7 mouse cellular contexts compared by ENCODE assay signal in the genomic region with DNA sequence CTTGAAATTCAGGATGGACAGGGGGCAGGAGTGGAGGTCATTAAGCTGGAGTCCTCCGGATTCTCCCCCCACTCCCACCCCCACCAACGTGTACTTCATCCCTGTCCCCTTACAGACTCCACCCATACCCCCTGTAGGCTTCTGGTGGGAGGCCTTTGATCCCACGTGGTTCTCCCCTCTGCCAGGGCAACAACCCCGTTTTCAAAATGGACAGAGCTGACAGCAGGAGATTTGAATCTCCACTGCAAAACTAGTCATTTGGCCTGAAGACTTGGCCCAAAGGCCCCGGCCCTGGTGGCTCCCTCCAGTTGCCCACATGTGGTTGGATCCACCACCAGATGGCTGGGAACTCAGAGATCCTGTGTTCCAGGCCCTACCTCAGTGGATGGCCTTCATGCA. TPM values are rescaled to one million over a fixed set of nuclear protein-coding genes. Genes with fewer than 3 reads are reported as not detected.
DNase-seq lines count a peak whose midpoint lies in the region; ATAC-seq and TF ChIP-seq lines count a peak whose summit lies in the region.

No protein-coding gene starts in this region.

- no peak for TF ChIP-seq CTCF in layer of hippocampus, adult 2 months (conservative IDR thresholded peaks at IDR 0.05)
- no peak for TF ChIP-seq CTCF in embryonic fibroblast, embryonic 13.5 days (IDR thresholded peaks at IDR 0.05; ENCODE audit: borderline replicate concordance, insufficient read depth, low read length)
- TF ChIP-seq CTCF in liver, embryonic 14.5 days (IDR thresholded peaks at IDR 0.05; ENCODE audit: low read depth), result no peak

- TF ChIP-seq EP300 in liver, embryonic 14.5 days (IDR thresholded peaks at IDR 0.05; ENCODE audit: low read depth), result no peak

- DNase-seq in layer of hippocampus, adult 2 months (ENCODE audit: low spot score in 2 of 2), result no peak
- no peak for DNase-seq in layer of hippocampus, postnatal 36 days
- DNase-seq in adipocyte (ENCODE audit: low spot score), result peak; percentile 20
- no peak for DNase-seq in liver, embryonic 14.5 days (ENCODE audit: low read depth in 3 of 3, low spot score in 3 of 3)
- no peak for DNase-seq in urinary bladder, postnatal 36 days (ENCODE audit: low spot score in 2 of 2)
- no peak for DNase-seq in right cerebral cortex, postnatal 10 days (ENCODE audit: low spot score in 2 of 2)

- WGBS in liver, embryonic 14.5 days (ENCODE audit: insufficient replicate concordance), result 8% methylated on average over 5 of the region's 5 CpGs

- peak overlapping the region; percentile 97 for H3K4me2 ChIP-seq in liver, embryonic 14.5 days (ENCODE audit: low read depth)

- H3K27me3 ChIP-seq in liver, embryonic 14.5 days (ENCODE audit: control insufficient read depth, insufficient read depth, low read length), result no peaks in the 10 kb centered on the region

- peak overlapping the region; percentile 71 for H3K4me3 ChIP-seq in layer of hippocampus, adult 2 months
- H3K4me3 ChIP-seq in embryonic fibroblast, embryonic 13.5 days (ENCODE audit: insufficient read depth, low read length), result peak overlapping the region; percentile 91
- H3K4me3 ChIP-seq in liver, embryonic 14.5 days (ENCODE audit: insufficient read depth in 1 of 2, low read depth in 2 of 2, low read length in 2 of 2), result no peak overlapping the region

- peak overlapping the region; percentile 31 for H3K9ac ChIP-seq in liver, embryonic 14.5 days (replicated peaks)

- peaks cover 9% of the 10 kb centered on the region; the same call in 1 of the 2 replicates for H3K4me1 ChIP-seq in embryonic fibroblast, embryonic 13.5 days (ENCODE audit: control insufficient read depth, insufficient read depth, low read length)
- H3K4me1 ChIP-seq in liver, embryonic 14.5 days (replicated peaks; ENCODE audit: control insufficient read depth in 2 of 2, insufficient read depth in 2 of 2, low read length in 1 of 2), result peaks cover 12 to 20% of the 10 kb centered on the region in 2 experiments

- H3K9me3 ChIP-seq in liver, embryonic 14.5 days (ENCODE audit: control insufficient read depth, low read length), result no peaks in the 10 kb centered on the region

- no peak for ATAC-seq in liver, embryonic 14.5 days (ENCODE audit: insufficient read depth)

- no peak for TF ChIP-seq POLR2A in embryonic fibroblast, embryonic 13.5 days (IDR thresholded peaks at IDR 0.05; ENCODE audit: low read depth, low read length)

- peak overlapping the region; percentile 91 for H3K27ac ChIP-seq in layer of hippocampus, adult 2 months
- H3K27ac ChIP-seq in embryonic fibroblast, embryonic 13.5 days (ENCODE audit: insufficient read depth, low read length), result peak overlapping the region; percentile 23; the same call in 1 of the 2 replicates
- no peak overlapping the region for H3K27ac ChIP-seq in liver, embryonic 14.5 days

- no peaks in the 10 kb centered on the region for H3K36me3 ChIP-seq in liver, embryonic 14.5 days (replicated peaks; ENCODE audit: control insufficient read depth, insufficient read depth, low read depth)

RNA-seq across cellular contexts. Expression of a gene that starts 1.3 kb away (rescaled TPM):
- 10 to 100 TPM; 66.0 to 74.1 TPM for total RNA-seq in layer of hippocampus, adult 2 months (2021)
- total RNA-seq in layer of hippocampus, postnatal 36 days (2021), result 10 to 100 TPM; 73.4 to 75.4 TPM
- polyA plus RNA-seq in embryonic fibroblast, embryonic 13.5 days (2011; ENCODE audit: insufficient read length, low read depth, missing spikeins), result 49.2 and 55.7 TPM in 2 replicates
- polyA plus RNA-seq in liver, embryonic 14.5 days (2012; rRNA removed), result 17.5 and 21.2 TPM in 2 replicates
- polyA plus RNA-seq in liver, embryonic 14.5 days (2014; fragmentation: Nextera tagmentation; extraction: Ambion mirVana), result 7.3 and 7.9 TPM in 2 replicates

RNA-seq across cellular contexts. Expression of a gene that starts 54.3 kb away (rescaled TPM):
- 10 to 100 TPM; 79.5 to 79.7 TPM for total RNA-seq in layer of hippocampus, adult 2 months (2021)
- total RNA-seq in layer of hippocampus, postnatal 36 days (2021), result 10 to 100 TPM; 83.8 to 83.9 TPM
- polyA plus RNA-seq in embryonic fibroblast, embryonic 13.5 days (2011; ENCODE audit: insufficient read length, low read depth, missing spikeins), result 10.0 and 10.6 TPM in 2 replicates
- polyA plus RNA-seq in liver, embryonic 14.5 days (2012; rRNA removed), result 2.1 and 2.4 TPM in 2 replicates
- polyA plus RNA-seq in liver, embryonic 14.5 days (2014; fragmentation: Nextera tagmentation; extraction: Ambion mirVana), result 0.38 and 0.53 TPM in 2 replicates

Comparison
In these comparisons a context has a peak if more than half of its experiments do, and no peak if none do; other contexts are left out.
1. H3K4me3 ChIP-seq: peak in layer of hippocampus, adult 2 months (single experiment) and embryonic fibroblast, embryonic 13.5 days (single experiment); none in liver, embryonic 14.5 days (0 of 2).